Comparison of ENCODE assay signal across 12 mouse cellular contexts in the genomic region with DNA sequence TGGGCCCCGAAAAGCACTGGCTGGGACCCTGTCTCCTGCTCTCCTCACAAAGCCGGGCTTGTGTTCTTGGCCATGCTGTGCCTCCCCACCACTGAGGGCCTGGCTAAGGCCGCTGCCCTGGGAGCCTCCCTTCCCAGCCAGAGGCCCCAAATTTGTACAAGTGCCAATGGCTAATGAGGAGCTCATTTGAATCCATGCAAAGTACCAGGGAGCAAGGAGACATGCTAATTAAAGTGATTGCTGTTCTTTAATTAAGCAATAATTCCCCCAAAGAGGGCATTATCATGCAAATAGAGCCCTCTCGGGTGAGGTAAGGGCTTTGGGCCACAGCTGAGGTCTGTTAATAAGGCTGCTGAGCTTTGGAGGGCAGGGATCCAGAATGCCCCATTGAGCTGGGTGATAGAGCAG. TPM values are rescaled to one million over a fixed set of nuclear protein-coding genes. Genes with fewer than 3 reads are reported as not detected.
A peak's percentile ranks its signal among the peaks of the same experiment; 100 is the strongest.
DNase-seq lines count a peak whose midpoint lies in the region; ATAC-seq lines count a peak whose summit lies in the region.
"Had no signal": no experiment of that assay in that cellular context is flagged by ENCODE, and none has a peak within 500 bp of the region (broad histone marks: within the 10 kb centered on the region; RNA-seq: fewer than 3 reads in every experiment).

No protein-coding gene starts in this region.

- peak; percentile 92 for ATAC-seq in neural tube, embryonic 13.5 days (ENCODE audit: low read depth)

- H3K9me3 ChIP-seq in embryonic facial prominence, embryonic 10.5 days = no peaks in the 10 kb centered on the region
- H3K9me3 ChIP-seq in neural tube, embryonic 13.5 days = no peaks in the 10 kb centered on the region
- H3K9me3 ChIP-seq: embryonic facial prominence, embryonic 12.5 days had no signal

- 0 out of 2 replicates have a peak overlapping the region, but pooled peaks have one; percentile 8 for H3K27ac ChIP-seq in embryonic facial prominence, embryonic 10.5 days (replicated peaks)
- no peak overlapping the region for H3K27ac ChIP-seq in neural tube, embryonic 13.5 days (replicated peaks)
- H3K27ac ChIP-seq: embryonic facial prominence, embryonic 12.5 days had no signal

- no peaks in the 10 kb centered on the region for H3K36me3 ChIP-seq in embryonic facial prominence, embryonic 10.5 days (replicated peaks)
- no peaks in the 10 kb centered on the region for H3K36me3 ChIP-seq in neural tube, embryonic 13.5 days
- H3K36me3 ChIP-seq: embryonic facial prominence, embryonic 12.5 days had no signal

- no peak for DNase-seq in embryonic facial prominence, embryonic 10.5 days (ENCODE audit: low spot score)
- peak; percentile 50 to 64 for DNase-seq in frontal cortex, adult 2 months (ENCODE audit: extremely low spot score in 1 of 2, low spot score in 1 of 2)
- peak; percentile 46 to 67 for DNase-seq in left cerebral cortex, postnatal 10 days (ENCODE audit: extremely low spot score in 1 of 2, low spot score in 2 of 2)
- no peak for DNase-seq in kidney, adult 11 months
- DNase-seq in ovary, postnatal 36 days (ENCODE audit: low spot score) = no peak
- DNase-seq in natural killer cell, adult 2 months (ENCODE audit: low spot score in 2 of 2) = no peak
- DNase-seq in spleen, postnatal 36 days (ENCODE audit: low spot score in 2 of 2) = no peak
- DNase-seq: kidney, postnatal 10 days; lung, embryonic 14.5 days; thymus, postnatal 14 days had no signal

- peaks cover 53% of the 10 kb centered on the region for H3K4me1 ChIP-seq in embryonic facial prominence, embryonic 10.5 days
- H3K4me1 ChIP-seq in neural tube, embryonic 13.5 days (replicated peaks) = peaks cover 43% of the 10 kb centered on the region

- intact Hi-C loops in left cerebral cortex, postnatal 10 days (cut with DNase I) = no loop called here

- H3K27me3 ChIP-seq in embryonic facial prominence, embryonic 10.5 days (replicated peaks; ENCODE audit: low read depth, poor library complexity, severe bottlenecking) = peaks cover 58% of the 10 kb centered on the region
- H3K27me3 ChIP-seq in neural tube, embryonic 13.5 days = peaks cover 76% of the 10 kb centered on the region
- H3K27me3 ChIP-seq: embryonic facial prominence, embryonic 12.5 days had no signal

- 35% methylated on average over 4 of the region's 4 CpGs for WGBS in embryonic facial prominence, embryonic 10.5 days
- 18% methylated on average over 4 of the region's 4 CpGs for WGBS in neural tube, embryonic 13.5 days

- H3K9ac ChIP-seq in neural tube, embryonic 13.5 days = no peak overlapping the region
- H3K9ac ChIP-seq: embryonic facial prominence, embryonic 12.5 days; lung, embryonic 14.5 days had no signal

- H3K4me3 ChIP-seq in embryonic facial prominence, embryonic 10.5 days = no peak overlapping the region
- H3K4me3 ChIP-seq in neural tube, embryonic 13.5 days = no peak overlapping the region
- H3K4me3 ChIP-seq: embryonic facial prominence, embryonic 12.5 days had no signal

- H3K4me2 ChIP-seq in neural tube, embryonic 13.5 days = no peak overlapping the region
- H3K4me2 ChIP-seq: embryonic facial prominence, embryonic 12.5 days; lung, embryonic 14.5 days had no signal

RNA-seq across cellular contexts. Expression of a gene that starts 18.3 kb away (rescaled TPM):
- 9.1 and 9.9 TPM in 2 replicates for polyA plus RNA-seq in embryonic facial prominence, embryonic 10.5 days (2016; fragmentation: Nextera tagmentation; extraction: Ambion mirVana)
- 5.6 and 7.3 TPM in 2 replicates for polyA plus RNA-seq in frontal cortex, adult 2 months (2012; rRNA removed)
- 10 to 100 TPM in 1 of 2 experiments, 1 to 10 TPM in 1; 7.8 to 10.5 TPM for total RNA-seq in left cerebral cortex, postnatal 10 days (2021)
- polyA plus RNA-seq in neural tube, embryonic 13.5 days (2015; fragmentation: Nextera tagmentation; extraction: Ambion mirVana) = 3.5 and 4.0 TPM in 2 replicates

Comparison
In these comparisons a context has a peak if more than half of its experiments do, and no peak if none do; other contexts are left out.
1. DNase-seq: peak in frontal cortex, adult 2 months (2 of 2) and left cerebral cortex, postnatal 10 days (2 of 2); none in embryonic facial prominence, embryonic 10.5 days (single experiment), kidney, adult 11 months (single experiment), ovary, postnatal 36 days (single experiment), natural killer cell, adult 2 months (0 of 2) and spleen, postnatal 36 days (0 of 2).